Mouse (Mus musculus) MN1 (cell line): ENCODE measurements around the gene Gm20815.
"Not testable (repeated sequence)": the region's sequence is repeated elsewhere in the genome, so short reads cannot be mapped to it uniquely, and the experiment has no call there.

Experiments
- DNase-seq: peaks from one replicate; pipeline ENCODE4 v3.0.0-alpha.2; 2016; ENCODE audit warnings: low spot score

The Gm20815 gene

DNA sequence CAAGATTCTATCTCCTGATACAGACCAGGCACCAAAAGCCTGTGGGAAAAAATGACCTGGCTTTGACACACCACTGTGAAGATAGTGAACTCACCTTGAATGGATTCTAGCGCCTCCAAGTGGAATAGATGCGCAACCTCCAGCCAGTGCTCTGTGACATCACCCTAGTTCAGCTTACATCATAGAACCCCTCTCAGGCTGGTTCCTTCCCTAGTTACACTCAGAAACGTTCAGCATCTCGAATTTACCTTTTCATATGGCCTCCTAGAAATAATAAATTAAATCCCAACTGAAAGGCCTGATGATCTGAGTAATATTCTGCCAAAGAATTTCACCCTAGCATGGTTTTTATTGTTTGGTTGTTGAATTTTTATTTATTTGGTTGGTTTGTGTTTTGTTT lies at the start of gene Gm20815:
Gm20815 (minus strand) TSS at position 101 of the 400 bp plus-strand sequence.
- not testable (repeated sequence) for DNase-seq
